Mouse (Mus musculus): ENCODE data around the gene Grm2. TPM values are rescaled to one million over a fixed set of nuclear protein-coding genes. Genes with fewer than 3 reads are reported as not detected.
"Not testable (repeated sequence)": the region's sequence is repeated elsewhere in the genome, so short reads cannot be mapped to it uniquely, and the experiment has no call there.

Grm2 gene
- polyA plus RNA-seq, 1 experiment from 2014 or later = 5.8 TPM

DNA sequence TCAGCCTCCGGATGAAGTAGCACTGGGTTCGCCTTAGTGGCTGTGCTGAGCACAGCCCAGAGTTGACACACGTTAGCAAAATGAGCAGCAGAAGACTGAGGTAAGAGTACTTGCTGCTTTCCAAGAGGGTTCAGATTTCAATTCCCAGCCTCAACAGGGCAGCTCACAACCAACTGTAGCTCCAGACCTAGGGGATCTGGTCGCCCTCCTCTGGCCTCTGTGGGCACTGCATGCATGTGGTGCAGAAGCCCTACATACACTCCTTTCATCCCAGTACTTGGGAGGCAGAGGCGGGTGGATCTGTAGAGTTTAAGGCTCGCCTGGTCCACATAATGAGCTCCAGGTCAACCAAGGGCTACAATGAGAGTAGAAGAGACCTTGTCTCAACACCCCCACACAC, 12.1 kb downstream of the Grm2 start:
- Histone ChIP-seq H3K4me3 (no peak overlapping the region), H3K9me3 (no peaks in the 10 kb centered on the region), H3K27ac (replicated peaks) (no peak overlapping the region), H3K36me3 (replicated peaks) (no peaks in the 10 kb centered on the region), H3K27me3 (replicated peaks; ENCODE audit: low read depth, poor library complexity, severe bottlenecking) (peaks cover 11% of the 10 kb centered on the region; the same call in 1 of the 2 replicates), H3K4me1 (no peaks in the 10 kb centered on the region)
- WGBS = 74% methylated on average over 6 of the region's 6 CpGs
- no peak for DNase-seq (ENCODE audit: low spot score)

- Histone ChIP-seq H3K27me3 (replicated peaks; ENCODE audit: low read depth, poor library complexity, severe bottlenecking) (peaks cover 11% of the 10 kb centered on the region; the same call in 1 of the 2 replicates), H3K27ac (replicated peaks) (no peak overlapping the region), H3K36me3 (replicated peaks) (no peaks in the 10 kb centered on the region), H3K9me3 (no peaks in the 10 kb centered on the region), H3K4me1 (no peaks in the 10 kb centered on the region), H3K4me3 (no peak overlapping the region)
- peak; percentile 82 for DNase-seq (ENCODE audit: low spot score)
- WGBS = 31% methylated on average over 7 of the region's 7 CpGs
Observed at GRCm38 (mm10) chr9:106643128-106643527, 12.8 kb downstream of the Grm2 start.

DNA sequence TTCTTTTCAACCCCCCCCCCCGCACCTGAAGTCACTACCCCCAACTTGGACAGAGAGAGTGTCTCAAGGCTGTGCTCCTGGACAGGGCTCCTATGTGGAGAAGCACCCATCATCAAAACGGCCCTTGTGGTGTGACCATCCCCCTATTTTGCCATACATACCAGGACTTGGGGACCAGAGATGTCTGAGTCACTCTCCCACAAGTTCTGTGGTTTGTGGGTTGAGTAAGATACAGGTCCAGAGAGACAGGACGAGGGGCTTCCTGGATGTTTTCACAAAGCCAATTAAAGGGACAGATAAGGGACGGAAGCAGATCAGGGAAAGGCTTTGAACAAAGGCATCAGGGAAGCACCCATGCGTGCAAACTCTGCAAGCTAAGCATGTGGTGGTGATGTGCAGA, 14.5 kb downstream of the Grm2 start:
- Histone ChIP-seq H3K27ac (replicated peaks) (no peak overlapping the region), H3K4me3 (no peak overlapping the region), H3K9me3 (no peaks in the 10 kb centered on the region), H3K27me3 (replicated peaks; ENCODE audit: low read depth, poor library complexity, severe bottlenecking) (no peaks in the 10 kb centered on the region), H3K4me1 (no peaks in the 10 kb centered on the region), H3K36me3 (replicated peaks) (no peaks in the 10 kb centered on the region)
- WGBS = 65% methylated on average over 5 of the region's 5 CpGs
- no peak for DNase-seq (ENCODE audit: low spot score)

DNA sequence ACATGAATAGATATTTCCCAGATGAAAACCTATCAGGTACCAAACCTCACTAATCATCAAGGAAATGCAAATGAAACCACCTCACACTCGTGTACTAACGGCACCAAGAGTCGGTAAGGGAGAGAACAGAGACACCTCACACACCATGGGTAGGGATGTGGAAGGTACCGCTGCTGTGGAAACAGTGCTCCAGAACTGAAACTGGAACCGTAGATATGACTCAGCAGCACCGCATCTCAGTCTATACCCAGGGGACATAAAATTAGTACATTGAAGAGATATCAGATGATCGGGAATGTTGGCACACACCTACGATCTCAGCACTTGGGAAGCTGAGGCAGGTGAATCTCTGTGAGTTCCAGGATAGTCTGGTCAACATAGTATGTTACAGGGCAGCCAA, 17.7 kb downstream of the Grm2 start:
- DNase-seq (ENCODE audit: low spot score) = no peak
- H3K9me3 ChIP-seq = no peaks in the 10 kb centered on the region
- 93% methylated on average over 8 of the region's 8 CpGs for WGBS
- H3K27me3 ChIP-seq (replicated peaks; ENCODE audit: low read depth, poor library complexity, severe bottlenecking) = no peaks in the 10 kb centered on the region
- H3K27ac ChIP-seq (replicated peaks) = no peak overlapping the region
- H3K36me3 ChIP-seq (replicated peaks) = no peaks in the 10 kb centered on the region
- no peaks in the 10 kb centered on the region for H3K4me1 ChIP-seq
- H3K4me3 ChIP-seq = no peak overlapping the region

DNA sequence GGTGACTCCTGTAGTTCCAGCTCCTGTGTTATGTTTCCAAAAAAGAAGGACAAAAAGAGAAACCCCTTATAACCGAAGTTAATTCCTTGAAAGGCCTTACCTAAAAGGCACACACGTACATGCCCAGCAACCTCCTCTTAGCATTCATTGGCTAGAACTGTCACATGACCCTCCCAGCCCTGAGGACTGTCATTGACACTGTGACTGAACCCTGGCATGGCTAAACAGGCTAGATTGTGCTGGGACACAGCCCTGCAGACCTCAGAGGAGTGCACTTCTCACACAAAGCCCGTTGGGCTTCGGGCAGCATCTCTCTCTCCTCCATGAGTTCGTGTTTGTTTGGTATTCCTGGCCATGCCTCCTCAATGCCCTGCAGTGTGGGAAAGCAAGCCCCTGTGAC, 23.7 kb downstream of the Grm2 start:
- Histone ChIP-seq H3K4me3 (no peak overlapping the region), H3K4me1 (peaks cover 7% of the 10 kb centered on the region), H3K27ac (replicated peaks) (no peak overlapping the region), H3K27me3 (replicated peaks; ENCODE audit: low read depth, poor library complexity, severe bottlenecking) (no peaks in the 10 kb centered on the region), H3K36me3 (replicated peaks) (no peaks in the 10 kb centered on the region), H3K9me3 (no peaks in the 10 kb centered on the region)
- WGBS = 67% methylated on average over 5 of the region's 5 CpGs
- DNase-seq (ENCODE audit: low spot score) = no peak

DNA sequence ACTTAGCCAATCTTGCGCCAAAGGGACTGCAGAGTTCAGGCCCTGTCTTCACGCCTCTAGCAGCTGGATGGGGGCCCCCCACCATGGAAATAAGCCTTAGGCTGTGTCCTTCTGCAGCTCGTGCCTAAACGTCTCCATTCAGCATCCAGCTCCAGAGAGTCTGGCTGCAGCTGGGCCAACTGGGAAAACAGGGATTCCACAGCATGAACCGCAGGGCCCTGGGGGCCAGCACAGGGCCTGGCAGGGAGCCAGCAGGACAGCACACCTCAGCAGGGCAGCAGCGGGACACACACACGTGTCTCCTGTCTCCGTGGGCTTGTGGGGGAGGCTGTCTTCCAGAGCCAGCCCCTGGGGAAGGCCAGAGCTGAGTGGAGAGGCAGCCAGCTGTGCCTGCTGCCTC, 28.1 kb downstream of the Grm2 start:
- WGBS = 23% methylated on average over 8 of the region's 8 CpGs
- not testable (repeated sequence) for DNase-seq (ENCODE audit: low spot score); H3K4me3 ChIP-seq; H3K36me3 ChIP-seq (replicated peaks); H3K27me3 ChIP-seq (replicated peaks; ENCODE audit: low read depth, poor library complexity, severe bottlenecking); H3K27ac ChIP-seq (replicated peaks); H3K9me3 ChIP-seq
- peaks cover 11% of the 10 kb centered on the region for H3K4me1 ChIP-seq

DNA sequence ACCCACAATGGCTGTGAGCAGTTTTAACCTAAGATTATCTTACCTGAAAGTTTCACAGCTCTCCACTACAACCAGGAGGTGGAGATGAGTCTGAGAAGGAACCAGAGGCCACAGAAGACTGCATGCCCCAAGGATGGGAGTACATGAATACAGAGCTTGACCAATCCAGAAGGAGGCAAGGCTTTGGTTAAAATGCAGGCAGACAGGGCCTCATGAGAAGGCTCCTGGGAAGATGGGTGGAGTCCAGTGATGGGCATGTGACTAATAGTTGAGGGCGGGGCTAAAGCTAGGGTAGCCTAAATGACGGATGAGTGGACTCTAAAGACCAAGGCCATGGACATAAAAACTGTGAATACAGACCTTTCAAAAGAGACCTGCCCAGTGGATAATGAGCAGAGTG, 29.6 kb downstream of the Grm2 start, which contains the start of gene Iqcf6:
Gene Iqcf6, plus strand, starts transcription at position 301 of the 400 bp plus-strand sequence.
- H3K4me1 ChIP-seq = peaks cover 11% of the 10 kb centered on the region; the same call in 1 of the 2 replicates
- WGBS = 78% methylated on average over 2 of the region's 2 CpGs
- no peak within 1 kb of the TSS for H3K27ac ChIP-seq (replicated peaks)
- no peak within 1 kb of the TSS for H3K4me3 ChIP-seq
- no peaks in the 10 kb centered on the region for H3K36me3 ChIP-seq (replicated peaks)
- no peak for DNase-seq (ENCODE audit: low spot score)
- no peaks in the 10 kb centered on the region for H3K27me3 ChIP-seq (replicated peaks; ENCODE audit: low read depth, poor library complexity, severe bottlenecking)
- no peaks in the 10 kb centered on the region for H3K9me3 ChIP-seq

DNA sequence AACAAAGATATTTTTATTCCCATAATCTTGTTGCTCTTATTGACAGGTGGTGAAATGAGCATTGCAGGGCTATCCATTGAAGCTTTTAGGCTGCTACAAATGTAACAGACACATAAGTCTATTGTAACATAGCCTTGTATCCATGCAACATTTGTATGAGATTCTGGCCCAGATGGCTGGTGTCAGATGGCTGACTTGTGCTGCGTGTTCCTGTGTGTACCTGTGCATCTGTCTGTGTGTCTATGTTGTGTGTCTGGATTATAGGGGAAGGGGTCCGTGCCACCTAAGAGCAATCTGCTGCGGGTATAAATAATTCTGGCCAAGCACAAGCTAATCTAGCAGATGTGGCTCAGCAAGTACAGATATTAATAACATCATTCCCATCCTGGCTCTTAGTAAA, 38.4 kb downstream of the Grm2 start:
- no peaks in the 10 kb centered on the region for H3K4me1 ChIP-seq
- WGBS = 87% methylated on average over 3 of the region's 3 CpGs
- no peaks in the 10 kb centered on the region; the same call in 1 of the 2 replicates for H3K27me3 ChIP-seq (replicated peaks; ENCODE audit: low read depth, poor library complexity, severe bottlenecking)
- H3K36me3 ChIP-seq (replicated peaks) = no peaks in the 10 kb centered on the region
- peaks cover 5% of the 10 kb centered on the region; the same call in 1 of the 2 replicates for H3K9me3 ChIP-seq
- no peak overlapping the region for H3K4me3 ChIP-seq
- no peak overlapping the region for H3K27ac ChIP-seq (replicated peaks)
- no peak for DNase-seq (ENCODE audit: low spot score)

DNA sequence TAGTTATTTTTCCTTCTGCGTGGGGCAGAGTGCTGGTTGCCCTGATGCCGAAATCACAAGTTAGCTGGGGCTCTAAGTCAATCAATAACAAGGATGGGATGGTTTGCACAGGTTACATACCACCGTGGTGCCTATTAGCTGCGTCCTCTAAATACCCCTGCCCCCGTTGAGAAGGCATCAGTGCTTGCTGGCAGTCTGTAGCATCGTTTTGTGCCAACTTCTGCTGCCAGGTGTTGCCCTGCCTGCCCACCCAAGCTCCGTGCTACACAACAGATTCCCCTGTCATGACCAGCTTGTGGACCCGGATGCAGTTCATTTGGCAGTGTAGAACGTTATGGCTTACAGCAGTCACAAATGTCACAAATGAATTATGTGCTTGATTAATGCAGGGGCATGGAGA, 39.6 kb downstream of the Grm2 start:
- no peak overlapping the region for H3K4me3 ChIP-seq
- H3K4me1 ChIP-seq = no peaks in the 10 kb centered on the region
- H3K9me3 ChIP-seq = peaks cover 5% of the 10 kb centered on the region; the same call in 1 of the 2 replicates
- H3K27me3 ChIP-seq (replicated peaks; ENCODE audit: low read depth, poor library complexity, severe bottlenecking) = no peaks in the 10 kb centered on the region; the same call in 1 of the 2 replicates
- no peaks in the 10 kb centered on the region for H3K36me3 ChIP-seq (replicated peaks)
- DNase-seq (ENCODE audit: low spot score) = no peak
- no peak overlapping the region for H3K27ac ChIP-seq (replicated peaks)
- WGBS = 84% methylated on average over 9 of the region's 9 CpGs

DNA sequence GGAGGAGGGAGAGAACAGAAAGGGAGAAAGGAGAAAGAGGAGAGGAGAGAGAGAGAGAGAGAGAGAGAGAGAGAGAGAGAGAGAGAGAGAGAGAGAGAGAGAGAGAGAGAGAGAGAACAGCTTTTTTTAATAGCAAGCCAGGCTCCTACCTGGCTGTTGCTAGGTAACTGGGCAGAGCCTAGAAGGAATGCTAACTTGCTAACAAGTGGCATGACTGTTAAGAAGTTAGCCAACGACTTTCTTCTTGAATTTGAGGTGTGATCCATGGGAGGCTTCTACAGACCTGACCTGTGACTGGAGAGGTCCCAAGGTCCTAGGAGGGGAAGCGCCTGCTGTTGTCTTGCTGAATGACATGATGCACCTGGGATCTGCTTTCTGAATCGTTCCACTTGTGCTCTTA, 41.3 kb downstream of the Grm2 start:
- Histone ChIP-seq H3K27ac (replicated peaks) (no peak overlapping the region), H3K27me3 (replicated peaks; ENCODE audit: low read depth, poor library complexity, severe bottlenecking) (no peaks in the 10 kb centered on the region; the same call in 1 of the 2 replicates), H3K4me1 (no peaks in the 10 kb centered on the region), H3K4me3 (no peak overlapping the region), H3K9me3 (peaks cover 5% of the 10 kb centered on the region; the same call in 1 of the 2 replicates), H3K36me3 (replicated peaks) (no peaks in the 10 kb centered on the region)
- WGBS = 50% methylated on average over 3 of the region's 3 CpGs
- DNase-seq (ENCODE audit: low spot score) = no peak

DNA sequence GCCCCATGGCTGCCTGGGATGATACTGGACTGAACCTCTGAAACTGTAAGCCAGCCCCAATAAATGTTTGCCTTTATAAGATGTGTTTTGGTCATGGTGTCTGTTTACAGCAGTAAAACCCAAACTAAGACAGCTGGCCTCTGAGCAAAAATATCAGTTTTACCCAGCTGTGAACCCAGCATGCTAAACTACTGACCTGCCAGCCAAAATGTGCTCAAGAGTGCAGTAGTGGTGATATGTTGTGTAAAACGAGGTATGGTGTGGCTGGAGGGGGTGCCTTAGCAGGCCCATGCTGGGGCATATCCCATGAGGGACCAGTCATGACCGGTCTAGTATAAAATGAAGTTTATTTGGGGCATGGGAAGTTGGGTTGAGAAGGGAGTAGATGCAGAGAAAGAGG, 41.9 kb downstream of the Grm2 start:
- H3K4me3 ChIP-seq = no peak overlapping the region
- DNase-seq (ENCODE audit: low spot score) = no peak
- WGBS = 67% methylated on average over 2 of the region's 2 CpGs
- no peaks in the 10 kb centered on the region for H3K4me1 ChIP-seq
- H3K9me3 ChIP-seq = no peaks in the 10 kb centered on the region
- H3K27ac ChIP-seq (replicated peaks) = no peak overlapping the region
- H3K36me3 ChIP-seq (replicated peaks) = no peaks in the 10 kb centered on the region
- no peaks in the 10 kb centered on the region; the same call in 1 of the 2 replicates for H3K27me3 ChIP-seq (replicated peaks; ENCODE audit: low read depth, poor library complexity, severe bottlenecking)

GRCm38 (mm10) chr9:106610727-106611126, 45.2 kb downstream of the Grm2 start:
- no peak for DNase-seq (ENCODE audit: low spot score)
- H3K27ac ChIP-seq (replicated peaks) = no peak overlapping the region
- WGBS = 88% methylated on average over 4 of the region's 4 CpGs
- H3K27me3 ChIP-seq (replicated peaks; ENCODE audit: low read depth, poor library complexity, severe bottlenecking) = no peaks in the 10 kb centered on the region; the same call in 1 of the 2 replicates
- no peaks in the 10 kb centered on the region for H3K36me3 ChIP-seq (replicated peaks)
- no peak overlapping the region for H3K4me3 ChIP-seq
- H3K4me1 ChIP-seq = no peaks in the 10 kb centered on the region
- no peaks in the 10 kb centered on the region for H3K9me3 ChIP-seq

DNA sequence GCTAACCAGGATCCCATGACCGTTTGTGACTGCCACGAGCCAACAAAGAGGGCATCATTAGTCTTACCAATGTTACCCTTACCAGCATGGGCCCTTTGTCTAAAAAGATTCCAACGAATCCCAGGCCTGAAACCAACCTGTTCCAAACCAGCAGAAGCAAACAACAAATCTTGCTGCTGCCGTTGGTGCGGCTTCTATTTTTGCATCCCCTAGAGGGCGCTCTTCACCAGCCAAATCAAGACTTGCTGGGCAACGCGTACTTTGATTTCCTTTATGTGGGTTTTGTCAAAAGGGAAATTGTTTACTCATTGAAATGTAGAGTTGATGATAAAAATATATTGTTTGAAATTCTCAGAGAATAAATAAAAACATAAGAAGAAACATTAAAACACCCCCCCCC, 55.3 kb downstream of the Grm2 start:
- Histone ChIP-seq H3K27me3 (replicated peaks; ENCODE audit: low read depth, poor library complexity, severe bottlenecking) (no peaks in the 10 kb centered on the region), H3K9me3 (no peaks in the 10 kb centered on the region), H3K27ac (replicated peaks) (no peak overlapping the region), H3K36me3 (replicated peaks) (no peaks in the 10 kb centered on the region), H3K4me3 (no peak overlapping the region), H3K4me1 (no peaks in the 10 kb centered on the region)
- 34% methylated on average over 8 of the region's 8 CpGs for WGBS
- DNase-seq (ENCODE audit: low spot score) = peak; percentile 64

GRCm38 (mm10) chr9:106598466-106598865, 57.4 kb downstream of the Grm2 start:
- no peak overlapping the region for H3K4me3 ChIP-seq
- H3K27me3 ChIP-seq (replicated peaks; ENCODE audit: low read depth, poor library complexity, severe bottlenecking) = no peaks in the 10 kb centered on the region
- no peaks in the 10 kb centered on the region for H3K36me3 ChIP-seq (replicated peaks)
- DNase-seq (ENCODE audit: low spot score) = no peak
- no peaks in the 10 kb centered on the region for H3K9me3 ChIP-seq
- no peak overlapping the region for H3K27ac ChIP-seq (replicated peaks)
- H3K4me1 ChIP-seq = no peaks in the 10 kb centered on the region
- 51% methylated on average over 7 of the region's 7 CpGs for WGBS
